Mouse (Mus musculus) neutrophil, adult 5-6 weeks (primary cell): ENCODE data around the gene Enpp1. TPM values are rescaled to one million over a fixed set of nuclear protein-coding genes. Genes with fewer than 3 reads are reported as not detected.

Experiments used
- ATAC-seq: fragments of 151-379, 151-347 bp; 2 replicates; pipeline ENCODE4 v1.8.0; 2017; ENCODE audit warnings: mild to moderate bottlenecking, moderate TSS enrichment; ENCODE audit not compliant: insufficient number of reproducible peaks, poor library complexity, low FRiP score, severe bottlenecking; ENCODE audit errors: extremely low read depth
- total RNA-seq: library from RNA; stranded (forward); fragments of 200-1000 nt; gene quantifications from 2 replicates; pipeline ENCODE4 v1.2.3, GENCODE M21; 2017

Gene Enpp1
- total RNA-seq: 13.7 and 16.8 TPM in 2 replicates

GRCm38 (mm10) chr10:24711480-24712366, at the start of gene Enpp1:
TSS of gene Enpp1 (minus strand) at chr10:24712159.
- peak; percentile 71 for ATAC-seq

- no peak for ATAC-seq
These were observed 46.5 kb upstream of the Enpp1 start for GRCm38 (mm10) chr10:24758326-24758915.

- ATAC-seq: no peak
These were observed 43.0 kb upstream of the Enpp1 start for GRCm38 (mm10) chr10:24754874-24755540.

GRCm38 (mm10) chr10:24754251-24754835, 42.4 kb upstream of the Enpp1 start:
- peak; percentile 85 for ATAC-seq

- ATAC-seq: no peak
These were observed 41.7 kb upstream of the Enpp1 start for GRCm38 (mm10) chr10:24753536-24754250.

GRCm38 (mm10) chr10:24742950-24743487, 31.1 kb upstream of the Enpp1 start:
- ATAC-seq: no peak

GRCm38 (mm10) chr10:24741229-24742198, 29.6 kb upstream of the Enpp1 start:
- no peak for ATAC-seq

GRCm38 (mm10) chr10:24739171-24739570, 27.2 kb upstream of the Enpp1 start:
- no peak for ATAC-seq

GRCm38 (mm10) chr10:24738456-24738855, 26.5 kb upstream of the Enpp1 start:
- ATAC-seq: no peak

- ATAC-seq: no peak
These were observed 23.2 kb upstream of the Enpp1 start for GRCm38 (mm10) chr10:24735027-24735777.

- no peak for ATAC-seq
These were observed 15.5 kb upstream of the Enpp1 start for GRCm38 (mm10) chr10:24727478-24727877.

GRCm38 (mm10) chr10:24725197-24725596, 13.2 kb upstream of the Enpp1 start:
- no peak for ATAC-seq

- ATAC-seq: no peak
These were observed 9.9 kb upstream of the Enpp1 start for GRCm38 (mm10) chr10:24721841-24722240.

- ATAC-seq: no peak
These were observed 7.4 kb upstream of the Enpp1 start for GRCm38 (mm10) chr10:24719383-24719782.

- no peak for ATAC-seq
These were observed 6.8 kb upstream of the Enpp1 start for GRCm38 (mm10) chr10:24718720-24719119.

- no peak for ATAC-seq
These were observed 6.1 kb upstream of the Enpp1 start for GRCm38 (mm10) chr10:24718058-24718457.

GRCm38 (mm10) chr10:24716232-24716631, 4.3 kb upstream of the Enpp1 start:
- ATAC-seq: no peak
